Mouse (Mus musculus): ENCODE measurements around the gene Fam189a1. TPM values are rescaled to one million over a fixed set of nuclear protein-coding genes. Genes with fewer than 3 reads are reported as not detected.

The Fam189a1 gene
- polyA plus RNA-seq, 1 experiment from 2014 or later, result 0.46 TPM

GRCm38 (mm10) chr7:64723313-64723712 is 433.1 kb downstream of the Fam189a1 start:
- no peak overlapping the region for H3K4me3 ChIP-seq (ENCODE audit: low read depth, low read length)
- H3K9me3 ChIP-seq (ENCODE audit: low read depth, low read length), result no peaks in the 10 kb centered on the region
- H3K27ac ChIP-seq (ENCODE audit: low read depth), result no peak overlapping the region
- H3K9ac ChIP-seq, result no peak overlapping the region
- DNase-seq (no peak), ATAC-seq (ENCODE audit: insufficient read depth) (no peak)
- WGBS, result 77% methylated on average over 3 of the region's 3 CpGs
- no peak overlapping the region for H3K4me2 ChIP-seq
- H3K4me1 ChIP-seq (ENCODE audit: insufficient read depth), result no peaks in the 10 kb centered on the region
- no peaks in the 10 kb centered on the region for H3K27me3 ChIP-seq (ENCODE audit: insufficient read depth, low read length)
- no peaks in the 10 kb centered on the region for H3K36me3 ChIP-seq (ENCODE audit: insufficient read depth)
- TF ChIP-seq CTCF (IDR thresholded peaks at IDR 0.05; ENCODE audit: low read depth), result no peak

DNA sequence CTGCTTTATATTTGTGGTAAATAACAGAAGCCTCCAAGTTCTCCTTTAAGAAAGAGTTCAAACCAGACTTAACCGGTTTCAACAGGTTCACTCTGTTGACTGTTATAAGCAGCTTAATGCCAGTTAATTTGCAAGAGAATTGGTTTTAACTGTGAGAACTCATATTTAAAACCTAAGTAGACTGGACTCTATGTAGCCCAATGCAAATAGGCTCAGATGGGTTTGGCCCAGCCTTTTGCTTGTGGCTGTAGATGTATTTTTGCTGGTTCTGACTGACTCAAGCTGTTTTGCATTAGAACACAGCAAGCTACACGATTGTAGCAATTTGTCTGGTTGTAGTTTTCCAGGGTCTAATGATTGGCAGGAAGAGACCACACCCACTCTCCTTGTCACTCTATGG is 440.1 kb downstream of the Fam189a1 start:
- Histone ChIP-seq H3K4me2 (no peak overlapping the region), H3K36me3 (ENCODE audit: insufficient read depth) (no peaks in the 10 kb centered on the region), H3K4me3 (ENCODE audit: low read depth, low read length) (no peak overlapping the region), H3K4me1 (ENCODE audit: insufficient read depth) (no peaks in the 10 kb centered on the region), H3K9ac (no peak overlapping the region), H3K9me3 (ENCODE audit: low read depth, low read length) (no peaks in the 10 kb centered on the region), H3K27me3 (ENCODE audit: insufficient read depth, low read length) (no peaks in the 10 kb centered on the region), H3K27ac (ENCODE audit: low read depth) (no peak overlapping the region)
- TF ChIP-seq CTCF (IDR thresholded peaks at IDR 0.05; ENCODE audit: low read depth), result no peak
- no peak for DNase-seq
- ATAC-seq (ENCODE audit: insufficient read depth), result no peak
- WGBS, result 76% methylated on average over 2 of the region's 2 CpGs

DNA sequence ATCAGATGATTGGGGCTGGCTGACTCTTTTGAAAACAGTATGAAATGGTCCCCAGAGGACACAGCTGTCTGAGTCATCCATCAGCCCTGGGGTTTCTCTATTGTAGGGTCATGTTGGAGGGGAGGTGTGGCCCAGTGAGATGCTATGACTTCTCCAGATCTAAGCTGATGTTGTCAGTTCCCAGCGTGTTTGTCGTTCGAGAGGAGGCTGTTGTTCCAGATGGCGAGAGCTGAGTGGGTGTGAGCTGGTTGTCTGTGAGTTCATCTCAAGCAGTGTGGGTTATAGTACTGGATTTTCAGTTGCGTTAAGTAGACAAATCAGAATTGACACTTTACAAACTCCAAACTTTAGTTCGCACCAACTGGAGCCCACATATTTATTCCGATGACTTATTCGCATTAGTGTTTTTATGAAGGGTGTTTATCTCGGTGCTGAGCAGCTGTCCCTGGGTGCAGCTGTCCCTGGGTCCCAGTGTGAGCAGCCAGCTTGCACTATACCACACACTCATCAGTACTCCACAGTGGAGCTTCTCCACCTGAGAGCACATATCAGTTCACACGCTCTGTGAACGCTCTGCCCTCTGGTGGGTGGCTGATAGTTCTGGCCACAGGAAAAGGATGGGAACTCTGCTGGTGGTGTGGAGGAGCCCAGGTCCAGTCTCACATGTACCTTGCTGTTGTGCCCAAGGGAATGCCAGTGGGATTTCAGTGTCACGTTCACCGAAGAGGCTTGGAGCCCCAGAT is 446.7 kb downstream of the Fam189a1 start:
- H3K9me3 ChIP-seq (ENCODE audit: low read depth, low read length), result no peaks in the 10 kb centered on the region
- peak; percentile 23 for DNase-seq
- peak; percentile 31; the same call in 1 of the 2 replicates for ATAC-seq (ENCODE audit: insufficient read depth)
- no peak overlapping the region for H3K4me2 ChIP-seq
- H3K4me3 ChIP-seq (ENCODE audit: low read depth, low read length), result no peak overlapping the region
- no peak overlapping the region for H3K9ac ChIP-seq
- no peaks in the 10 kb centered on the region for H3K27me3 ChIP-seq (ENCODE audit: insufficient read depth, low read length)
- H3K4me1 ChIP-seq (ENCODE audit: insufficient read depth), result no peaks in the 10 kb centered on the region
- H3K27ac ChIP-seq (ENCODE audit: low read depth), result no peak overlapping the region
- 73% methylated on average over 13 of the region's 13 CpGs for WGBS
- no peaks in the 10 kb centered on the region for H3K36me3 ChIP-seq (ENCODE audit: insufficient read depth)
- peak; percentile 47 for TF ChIP-seq CTCF (IDR thresholded peaks at IDR 0.05; ENCODE audit: low read depth)

DNA sequence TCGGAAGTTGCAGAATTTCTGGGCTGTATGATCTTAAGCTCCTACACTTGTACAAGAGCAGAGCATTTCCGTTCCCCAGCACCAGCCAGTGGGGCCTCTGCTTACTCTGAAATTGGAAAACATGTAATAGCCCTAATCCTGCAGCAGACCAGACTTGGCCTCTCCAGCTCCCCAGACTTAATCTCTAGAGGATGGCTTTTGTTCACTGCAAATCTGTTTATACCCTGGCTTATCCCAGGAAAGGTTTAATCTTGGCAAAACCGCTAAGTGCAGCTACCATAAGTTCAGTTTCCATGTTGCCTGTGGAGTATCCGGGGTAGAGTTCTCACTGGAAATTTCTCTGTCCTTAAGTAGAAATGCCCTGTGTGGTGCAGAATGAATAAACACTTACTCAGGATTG is 448.2 kb downstream of the Fam189a1 start:
- Histone ChIP-seq H3K4me3 (ENCODE audit: low read depth, low read length) (no peak overlapping the region), H3K4me2 (no peak overlapping the region), H3K27ac (ENCODE audit: low read depth) (no peak overlapping the region), H3K9ac (no peak overlapping the region), H3K9me3 (ENCODE audit: low read depth, low read length) (no peaks in the 10 kb centered on the region), H3K36me3 (ENCODE audit: insufficient read depth) (no peaks in the 10 kb centered on the region), H3K27me3 (ENCODE audit: insufficient read depth, low read length) (no peaks in the 10 kb centered on the region), H3K4me1 (ENCODE audit: insufficient read depth) (no peaks in the 10 kb centered on the region)
- WGBS, result 79% methylated on average over 4 of the region's 4 CpGs
- ATAC-seq (ENCODE audit: insufficient read depth) (no peak), DNase-seq (no peak)
- TF ChIP-seq CTCF (IDR thresholded peaks at IDR 0.05; ENCODE audit: low read depth), result no peak

Small RNAs within 50 kb of the gene (microRNA-seq; reads per million reads assigned to microRNA genes)
- not detected for gene Gm25249 (ENCODE audit: borderline number of aligned reads)

Measured in lung, embryonic 14.5 days (tissue).